In genomic region chr10:62326818-62327571, GRCm38 (mm10) we compare ENCODE assay signal across 12 mouse cellular contexts. TPM values are rescaled to one million over a fixed set of nuclear protein-coding genes. Genes with fewer than 3 reads are reported as not detected.
A peak's percentile ranks its signal among the peaks of the same experiment; 100 is the strongest.
DNase-seq lines count a peak whose midpoint lies in the region; ATAC-seq and TF ChIP-seq lines count a peak whose summit lies in the region.
"Had no signal": no experiment of that assay in that cellular context is flagged by ENCODE, and none has a peak within 500 bp of the region (broad histone marks: within the 10 kb centered on the region; RNA-seq: fewer than 3 reads in every experiment).

No protein-coding gene starts in this region.

- H3K27ac ChIP-seq in heart, embryonic 10.5 days = peak overlapping the region; percentile 90
- H3K27ac ChIP-seq in lung, postnatal 0 days (ENCODE audit: low read length) = peak overlapping the region; percentile 38; the same call in 1 of the 2 replicates
- H3K27ac ChIP-seq in hindbrain, embryonic 12.5 days = no peak overlapping the region
- H3K27ac ChIP-seq: hindbrain, embryonic 14.5 days had no signal

- ATAC-seq in lung, postnatal 0 days = no peak
- peak; percentile 17; the same call in 1 of the 2 replicates for ATAC-seq in erythroblast, adult 5-6 weeks (replicated peaks; ENCODE audit: low FRiP score, poor library complexity, severe bottlenecking)
- peak; percentile 25; the same call in 1 of the 2 replicates for ATAC-seq in megakaryocyte, adult 5-6 weeks (ENCODE audit: poor library complexity, severe bottlenecking)
- no peak for ATAC-seq in hindbrain, embryonic 12.5 days (ENCODE audit: low FRiP score)
- ATAC-seq: forebrain, embryonic 16.5 days had no signal

- TF ChIP-seq EP300 in lung, postnatal 0 days (IDR thresholded peaks at IDR 0.05) = no peak

- H3K4me2 ChIP-seq in lung, postnatal 0 days (replicated peaks; ENCODE audit: low read depth, low read length) = no peak overlapping the region
- H3K4me2 ChIP-seq in hindbrain, embryonic 12.5 days (replicated peaks) = no peak overlapping the region
- H3K4me2 ChIP-seq: hindbrain, embryonic 14.5 days had no signal

- H3K36me3 ChIP-seq in heart, embryonic 10.5 days = 0 out of 2 replicates have a peak, but pooled peaks cover 9% of the 10 kb centered on the region
- H3K36me3 ChIP-seq in lung, postnatal 0 days (ENCODE audit: insufficient read depth, low read length) = no peaks in the 10 kb centered on the region
- H3K36me3 ChIP-seq in hindbrain, embryonic 12.5 days = no peaks in the 10 kb centered on the region

- H3K9me3 ChIP-seq in heart, embryonic 10.5 days = no peaks in the 10 kb centered on the region
- H3K9me3 ChIP-seq in lung, postnatal 0 days (ENCODE audit: low read length) = no peaks in the 10 kb centered on the region
- H3K9me3 ChIP-seq in hindbrain, embryonic 12.5 days (replicated peaks) = no peaks in the 10 kb centered on the region

- peak overlapping the region; percentile 29 for H3K4me3 ChIP-seq in heart, embryonic 10.5 days
- H3K4me3 ChIP-seq in lung, postnatal 0 days (ENCODE audit: low read depth, low read length) = no peak overlapping the region
- no peak overlapping the region for H3K4me3 ChIP-seq in hindbrain, embryonic 12.5 days

- H3K9ac ChIP-seq in lung, postnatal 0 days (replicated peaks; ENCODE audit: low read depth) = no peak overlapping the region
- H3K9ac ChIP-seq in hindbrain, embryonic 12.5 days = no peak overlapping the region
- H3K9ac ChIP-seq: hindbrain, embryonic 14.5 days had no signal

- no peak for TF ChIP-seq CTCF in lung, postnatal 0 days (IDR thresholded peaks at IDR 0.05)

- H3K27me3 ChIP-seq in heart, embryonic 10.5 days (ENCODE audit: insufficient read depth, poor library complexity, severe bottlenecking) = no peaks in the 10 kb centered on the region
- no peaks in the 10 kb centered on the region for H3K27me3 ChIP-seq in lung, postnatal 0 days (replicated peaks; ENCODE audit: insufficient read depth, low read length)
- no peaks in the 10 kb centered on the region for H3K27me3 ChIP-seq in hindbrain, embryonic 12.5 days
- H3K27me3 ChIP-seq: CH12.LX had no signal

- peaks cover 58% of the 10 kb centered on the region for H3K4me1 ChIP-seq in heart, embryonic 10.5 days
- no peaks in the 10 kb centered on the region for H3K4me1 ChIP-seq in lung, postnatal 0 days (ENCODE audit: insufficient read depth, low read depth, low read length)
- H3K4me1 ChIP-seq in hindbrain, embryonic 12.5 days = 0 out of 2 replicates have a peak, but pooled peaks cover 4% of the 10 kb centered on the region

- DNase-seq in heart, embryonic 10.5 days (ENCODE audit: low spot score) = no peak
- DNase-seq in heart, adult 8-10 months (ENCODE audit: low spot score) = no peak
- no peak for DNase-seq in lung, postnatal 0 days (ENCODE audit: low spot score)
- no peak for DNase-seq in lung, postnatal 4 days
- no peak for DNase-seq in layer of hippocampus, postnatal 14 days (ENCODE audit: low spot score in 2 of 2)
- DNase-seq: adrenal gland, adult 8-10 months had no signal

- WGBS in heart, embryonic 10.5 days = 73% methylated on average over 8 of the region's 8 CpGs
- 74% methylated on average over 8 of the region's 8 CpGs for WGBS in lung, postnatal 0 days
- WGBS in hindbrain, embryonic 12.5 days = 74% methylated on average over 8 of the region's 8 CpGs

RNA-seq across cellular contexts. Expression of gene Hk1, which starts 52.7 kb away (rescaled TPM):
- 157 and 286 TPM in 2 replicates for polyA plus RNA-seq in heart, embryonic 10.5 days (2016; fragmentation: Nextera tagmentation; extraction: Ambion mirVana)
- 100 to 1,000 TPM in 3 of 4 experiments, 10 to 100 TPM in 1; 87.3 to 137 (median 106) TPM for total RNA-seq in heart, adult 8-10 months (2022)
- 25.8 and 27.8 TPM in 2 replicates for polyA plus RNA-seq in lung, postnatal 0 days (2015; fragmentation: Nextera tagmentation; extraction: Ambion mirVana)
- total RNA-seq in erythroblast, adult 5-6 weeks (2015; ENCODE audit: low replicate concordance) = 35.5 and 52.0 TPM in 2 replicates
- total RNA-seq in erythroblast, adult 5-6 weeks (2017; ENCODE audit: low replicate concordance) = 105 and 158 TPM in 2 replicates
- total RNA-seq in megakaryocyte, adult 5-6 weeks (2015) = 17.9 and 18.8 TPM in 2 replicates
- total RNA-seq in megakaryocyte, adult 5-6 weeks (2017) = 39.7 and 49.7 TPM in 2 replicates
- 56.6 and 60.7 TPM in 2 replicates for polyA plus RNA-seq in hindbrain, embryonic 12.5 days (2016; fragmentation: Nextera tagmentation; extraction: Ambion mirVana)
- total RNA-seq in layer of hippocampus, postnatal 14 days (2021) = 100 to 1,000 TPM; 307 to 312 TPM

Comparison
In these comparisons a context has a peak if more than half of its experiments do, and no peak if none do; other contexts are left out.
1. ATAC-seq: peak in erythroblast, adult 5-6 weeks (single experiment) and megakaryocyte, adult 5-6 weeks (single experiment); none in lung, postnatal 0 days (single experiment) and hindbrain, embryonic 12.5 days (single experiment).